10 mouse cellular contexts compared by ENCODE assay signal in the genomic region with DNA sequence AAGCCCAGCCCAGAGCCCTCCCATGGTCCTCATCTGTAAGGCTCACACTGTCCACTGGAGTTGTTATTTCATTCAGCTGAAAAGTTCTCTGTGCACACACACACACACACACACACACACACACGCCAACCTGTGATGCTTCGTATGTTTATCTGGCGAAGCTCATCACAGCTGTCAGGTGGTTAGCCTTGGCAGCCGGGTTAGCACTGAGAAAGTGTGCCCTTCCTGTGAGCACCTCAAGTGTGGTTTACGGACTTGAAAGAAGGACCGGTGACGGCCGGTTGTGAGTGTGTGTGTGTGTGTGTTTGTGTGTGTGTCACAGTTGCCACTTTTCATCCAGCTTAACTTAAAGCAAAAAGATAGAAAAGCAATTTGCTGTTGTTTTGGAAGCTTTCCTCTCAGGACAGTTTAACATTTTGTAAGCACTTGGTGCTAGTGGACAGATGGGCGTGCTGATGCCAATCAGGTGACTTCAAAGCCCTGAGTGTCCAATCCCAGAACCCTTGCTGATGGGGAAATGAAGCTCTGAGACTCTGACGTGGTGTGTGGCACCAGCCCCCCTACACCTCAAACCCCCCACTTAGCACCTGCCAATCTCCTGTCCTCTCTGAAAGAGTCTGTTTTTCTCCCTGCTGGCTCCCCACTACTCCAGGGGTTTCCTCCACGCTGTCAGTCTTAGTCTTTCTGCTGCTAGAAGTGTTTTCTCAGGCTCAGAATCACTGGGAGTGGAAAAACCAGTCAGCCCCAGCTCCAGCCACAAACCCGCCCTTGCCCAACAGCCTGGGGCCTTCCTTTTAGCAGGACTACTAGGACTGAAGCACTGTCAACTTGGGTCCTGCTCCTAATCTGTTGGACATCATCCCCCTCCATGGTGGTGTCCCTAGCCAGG.
DNase-seq lines count a peak whose midpoint lies in the region; ATAC-seq and TF ChIP-seq lines count a peak whose summit lies in the region.
"Had no signal": no experiment of that assay in that cellular context is flagged by ENCODE, and none has a peak within 500 bp of the region (broad histone marks: within the 10 kb centered on the region; RNA-seq: fewer than 3 reads in every experiment).

No protein-coding gene starts in this region.

- no peaks in the 10 kb centered on the region for H3K36me3 ChIP-seq in kidney, embryonic 14.5 days (ENCODE audit: control insufficient read depth, insufficient read depth, low read length)
- no peaks in the 10 kb centered on the region for H3K36me3 ChIP-seq in myocyte (ENCODE audit: control insufficient read depth, insufficient read depth)
- H3K36me3 ChIP-seq: hindbrain, embryonic 12.5 days had no signal

- H3K9me3 ChIP-seq in kidney, embryonic 14.5 days (ENCODE audit: control insufficient read depth, low read length) = no peaks in the 10 kb centered on the region
- H3K9me3 ChIP-seq: hindbrain, embryonic 12.5 days had no signal

- H3K4me1 ChIP-seq in kidney, embryonic 14.5 days (ENCODE audit: control insufficient read depth, insufficient read depth, low read length) = peaks cover 4% of the 10 kb centered on the region; the same call in 1 of the 2 replicates

- no peaks in the 10 kb centered on the region for H3K79me2 ChIP-seq in myocyte (ENCODE audit: control insufficient read depth, insufficient read depth)

- 75% methylated on average over 12 of the region's 12 CpGs for WGBS in kidney, embryonic 14.5 days

- H3K9ac ChIP-seq in kidney, embryonic 14.5 days (ENCODE audit: low read depth, low read length) = no peak overlapping the region
- H3K9ac ChIP-seq: hindbrain, embryonic 12.5 days had no signal

- no peak for DNase-seq in kidney, postnatal 10 days
- peak; percentile 74 for DNase-seq in CD4-positive helper T cell, adult 2 months (ENCODE audit: low read depth, low spot score)
- DNase-seq in NIH3T3 (ENCODE audit: low read depth) = peak; percentile 56
- DNase-seq in c-Kit-positive CD71-positive TER-119-positive erythroid progenitor cells, embryonic 14.5 days (ENCODE audit: low spot score) = no peak
- DNase-seq: cerebellum, adult 11 months had no signal

- ATAC-seq in kidney, embryonic 14.5 days (ENCODE audit: low FRiP score, low TSS enrichment) = peak; percentile 25; the same call in 1 of the 2 replicates
- no peak for ATAC-seq in cerebellum, adult (ENCODE audit: insufficient number of reproducible peaks, low FRiP score, low TSS enrichment)

- no peak for TF ChIP-seq POLR2A in myocyte (IDR thresholded peaks at IDR 0.05; ENCODE audit: insufficient read length, low read depth)

- H3K27me3 ChIP-seq in kidney, embryonic 14.5 days (ENCODE audit: control insufficient read depth, insufficient read depth, low read length) = no peaks in the 10 kb centered on the region
- H3K27me3 ChIP-seq in myocyte (ENCODE audit: control insufficient read depth, insufficient read depth, insufficient read length) = no peaks in the 10 kb centered on the region
- H3K27me3 ChIP-seq: hindbrain, embryonic 12.5 days had no signal

- no peak overlapping the region for H3K4me2 ChIP-seq in kidney, embryonic 14.5 days (replicated peaks; ENCODE audit: low read depth, low read length)
- H3K4me2 ChIP-seq in myocyte (ENCODE audit: low read depth) = peak overlapping the region; percentile 60
- H3K4me2 ChIP-seq: hindbrain, embryonic 12.5 days had no signal

- peak overlapping the region; percentile 64; the same call in 1 of the 2 replicates for H3K27ac ChIP-seq in kidney, embryonic 14.5 days (ENCODE audit: low read depth, low read length)

- H3ac ChIP-seq in myocyte (ENCODE audit: control insufficient read depth, insufficient read length) = no peak overlapping the region

- no peak overlapping the region for H3K4me3 ChIP-seq in kidney, embryonic 14.5 days (ENCODE audit: low read length)
- H3K4me3 ChIP-seq in myocyte = no peak overlapping the region
- H3K4me3 ChIP-seq: erythroblast, embryonic 14.5 days; hindbrain, embryonic 12.5 days had no signal

TF ChIP-seq in myocyte, 11 proteins besides CTCF, POLR2A, EP300 and RAD21:
- TF ChIP-seq TCF12 (IDR thresholded peaks at IDR 0.05; ENCODE audit: insufficient read depth, poor library complexity, severe bottlenecking) (no peak), REST (IDR thresholded peaks at IDR 0.05; ENCODE audit: insufficient read depth, insufficient read length) (no peak), CEBPB (IDR thresholded peaks at IDR 0.05; ENCODE audit: insufficient read depth, poor library complexity, severe bottlenecking) (no peak), MYOG (IDR thresholded peaks at IDR 0.05; ENCODE audit: control insufficient read depth in 1 of 3, insufficient read depth in 1 of 3, insufficient read length in 2 of 3, low read depth in 2 of 3) (peak in 1 of 3 experiments; percentile 23)

Comparison
In these comparisons a context has a peak if more than half of its experiments do, and no peak if none do; other contexts are left out.
1. DNase-seq: peak in CD4-positive helper T cell, adult 2 months (single experiment) and NIH3T3 (single experiment); none in kidney, postnatal 10 days (single experiment) and c-Kit-positive CD71-positive TER-119-positive erythroid progenitor cells, embryonic 14.5 days (single experiment).